Mouse (Mus musculus): ENCODE results near the gene Olfr361. TPM values are rescaled to one million over a fixed set of nuclear protein-coding genes. Genes with fewer than 3 reads are reported as not detected.
"Not testable (repeated sequence)": the region's sequence is repeated elsewhere in the genome, so short reads cannot be mapped to it uniquely, and the experiment has no call there.

Olfr361 gene
- not detected in 2 replicates for polyA plus RNA-seq (2015; fragmentation: Nextera tagmentation; extraction: Ambion mirVana)

DNA sequence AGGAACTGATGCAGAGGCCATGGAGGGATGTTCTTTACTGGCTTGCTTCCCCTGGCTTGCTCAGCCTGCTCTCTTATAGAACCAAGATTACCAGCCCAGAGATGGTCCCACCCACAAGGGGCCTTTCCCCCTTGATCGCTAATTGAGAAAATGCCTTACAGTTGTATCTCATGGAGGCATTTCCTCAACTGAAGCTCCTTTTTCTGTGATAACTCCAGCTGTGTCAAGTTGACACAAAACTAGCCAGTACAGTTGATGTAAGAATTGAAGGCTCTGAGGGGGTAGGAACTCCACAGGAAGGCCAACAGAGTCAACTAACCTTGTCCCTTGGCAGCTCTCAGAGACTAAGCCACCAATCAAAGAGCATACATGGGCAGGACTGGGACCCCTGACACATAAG lies at the start of gene Olfr361:
TSS of gene Olfr361 (minus strand) at position 101 of the 400 bp plus-strand sequence.
- not testable (repeated sequence) for ATAC-seq (ENCODE audit: insufficient read depth); H3K9me3 ChIP-seq (replicated peaks); H3K36me3 ChIP-seq (replicated peaks); H3K4me3 ChIP-seq (replicated peaks); H3K27ac ChIP-seq (replicated peaks); H3K9ac ChIP-seq; H3K4me2 ChIP-seq; H3K27me3 ChIP-seq; H3K4me1 ChIP-seq (replicated peaks)
- WGBS (ENCODE audit: insufficient replicate concordance), result 22% methylated on average over 1 of the region's 1 CpGs

DNA sequence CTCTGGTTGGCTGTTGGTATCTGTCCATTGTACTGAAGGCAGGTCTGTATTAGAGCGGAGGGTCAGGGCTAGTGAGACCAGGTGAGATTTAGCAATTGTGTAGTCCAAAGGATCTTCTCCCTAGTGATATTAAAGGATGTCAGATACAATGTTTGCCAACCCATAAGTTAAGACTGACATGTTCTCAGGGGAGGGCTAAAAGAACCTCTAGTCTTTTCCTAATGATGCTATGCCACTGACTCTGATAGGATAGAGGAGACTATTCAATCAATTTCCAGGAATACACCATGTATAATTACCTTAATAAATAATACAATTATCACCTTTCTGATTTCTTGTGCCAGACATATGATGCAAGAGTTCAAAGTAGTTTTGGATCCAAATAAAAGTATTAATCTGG lies 28.7 kb upstream of the Olfr361 start, which contains the start of gene Olfr362:
TSS of gene Olfr362 (minus strand) at position 101 of the 400 bp plus-strand sequence.
- Histone ChIP-seq H3K4me1 (replicated peaks) (no peaks in the 10 kb centered on the region), H3K36me3 (replicated peaks) (no peaks in the 10 kb centered on the region), H3K27ac (replicated peaks) (no peak within 1 kb of the TSS), H3K4me2 (no peak within 1 kb of the TSS), H3K9ac (no peak within 1 kb of the TSS), H3K27me3 (no peaks in the 10 kb centered on the region), H3K4me3 (replicated peaks) (no peak within 1 kb of the TSS), H3K9me3 (replicated peaks) (no peaks in the 10 kb centered on the region)
- 62% methylated on average over 1 of the region's 1 CpGs for WGBS (ENCODE audit: insufficient replicate concordance)
- ATAC-seq (ENCODE audit: insufficient read depth), result no peak

DNA sequence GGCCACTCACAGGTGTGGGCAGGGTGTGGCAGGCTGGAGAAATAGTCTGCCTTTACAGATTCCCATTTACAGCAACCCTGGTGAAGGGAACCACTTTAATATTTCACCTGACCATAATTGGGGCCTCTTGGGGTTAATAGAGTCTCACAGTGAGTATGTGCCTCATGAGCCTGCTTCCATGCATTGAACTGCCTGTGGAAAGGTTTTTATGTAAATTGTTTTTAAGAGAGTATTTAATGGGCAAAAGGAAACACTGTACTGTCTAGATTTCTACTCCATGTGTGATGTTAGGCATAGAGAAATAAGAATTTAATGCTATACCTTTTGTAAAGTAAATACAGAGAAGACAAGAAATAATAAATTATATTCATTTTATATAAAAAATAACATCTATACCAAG lies 23.6 kb downstream of the Olfr361 start, which contains the start of gene Olfr360:
TSS of gene Olfr360 (plus strand) at position 301 of the 400 bp plus-strand sequence.
- no peaks in the 10 kb centered on the region for H3K4me1 ChIP-seq (replicated peaks)
- ATAC-seq (ENCODE audit: insufficient read depth), result no peak
- H3K9me3 ChIP-seq (replicated peaks), result no peaks in the 10 kb centered on the region
- no peak within 1 kb of the TSS for H3K4me2 ChIP-seq
- H3K36me3 ChIP-seq (replicated peaks), result no peaks in the 10 kb centered on the region
- no peak within 1 kb of the TSS for H3K9ac ChIP-seq
- H3K4me3 ChIP-seq (replicated peaks), result no peak within 1 kb of the TSS
- H3K27me3 ChIP-seq, result no peaks in the 10 kb centered on the region
- no peak within 1 kb of the TSS for H3K27ac ChIP-seq (replicated peaks)

Other genes with a start within 250 kb of the Olfr361 start
- not detected in 2 replicates for gene Olfr350, start 243.0 kb downstream of the Olfr361 start, polyA plus RNA-seq (2015; fragmentation: Nextera tagmentation; extraction: Ambion mirVana)
- gene Olfr351, start 226.6 kb downstream of the Olfr361 start, polyA plus RNA-seq (2015; fragmentation: Nextera tagmentation; extraction: Ambion mirVana), result not detected in 2 replicates
- gene Olfr352, start 220.8 kb downstream of the Olfr361 start, polyA plus RNA-seq (2015; fragmentation: Nextera tagmentation; extraction: Ambion mirVana), result not detected in 2 replicates
- not detected in 2 replicates for gene Olfr353, start 196.4 kb downstream of the Olfr361 start, polyA plus RNA-seq (2015; fragmentation: Nextera tagmentation; extraction: Ambion mirVana)
- gene Olfr354, start 183.6 kb downstream of the Olfr361 start, polyA plus RNA-seq (2015; fragmentation: Nextera tagmentation; extraction: Ambion mirVana), result not detected in 2 replicates
- gene Olfr355, start 160.4 kb downstream of the Olfr361 start, polyA plus RNA-seq (2015; fragmentation: Nextera tagmentation; extraction: Ambion mirVana), result not detected in 2 replicates
- not detected in 2 replicates for gene Olfr356, start 152.2 kb downstream of the Olfr361 start, polyA plus RNA-seq (2015; fragmentation: Nextera tagmentation; extraction: Ambion mirVana)
- gene Olfr357, start 95.5 kb downstream of the Olfr361 start, polyA plus RNA-seq (2015; fragmentation: Nextera tagmentation; extraction: Ambion mirVana), result not detected in 2 replicates
- not detected in 2 replicates for gene Olfr358, start 80.0 kb downstream of the Olfr361 start, polyA plus RNA-seq (2015; fragmentation: Nextera tagmentation; extraction: Ambion mirVana)
- not detected in 2 replicates for gene Olfr360, start 23.5 kb downstream of the Olfr361 start, polyA plus RNA-seq (2015; fragmentation: Nextera tagmentation; extraction: Ambion mirVana)
- gene Olfr362, start 28.6 kb upstream of the Olfr361 start, polyA plus RNA-seq (2015; fragmentation: Nextera tagmentation; extraction: Ambion mirVana), result not detected in 2 replicates
- gene Olfr364-ps1, start 50.0 kb upstream of the Olfr361 start, polyA plus RNA-seq (2015; fragmentation: Nextera tagmentation; extraction: Ambion mirVana), result not detected in 2 replicates
- gene Olfr365, start 98.9 kb upstream of the Olfr361 start, polyA plus RNA-seq (2015; fragmentation: Nextera tagmentation; extraction: Ambion mirVana), result not detected in 2 replicates
- gene Olfr366, start 122.3 kb upstream of the Olfr361 start, polyA plus RNA-seq (2015; fragmentation: Nextera tagmentation; extraction: Ambion mirVana), result not detected in 2 replicates
- gene Olfr368, start 237.2 kb upstream of the Olfr361 start, polyA plus RNA-seq (2015; fragmentation: Nextera tagmentation; extraction: Ambion mirVana), result not detected in 2 replicates